Mouse (Mus musculus): ENCODE data around the gene Klhdc8b.

GRCm38 (mm10) chr9:108507619-108508434 is 46.4 kb upstream of the Klhdc8b start, which contains the start of gene Qars:
- no peak for TF ChIP-seq CTCF (IDR thresholded peaks at IDR 0.05; ENCODE audit: control insufficient read depth, insufficient read depth, low read length)
- peak; percentile 26; the same call in 1 of the 2 replicates for TF ChIP-seq POLR2A (IDR thresholded peaks at IDR 0.05; ENCODE audit: borderline replicate concordance, control insufficient read depth, low read depth, low read length)

All from bone marrow, adult 2 months (tissue).